Mouse (Mus musculus): ENCODE data around the gene Hist1h4b.

GRCm38 (mm10) chr13:23799405-23799804 lies 42.6 kb downstream of the Hist1h4b start:
- TF ChIP-seq GATA1 (IDR thresholded peaks at IDR 0.05; ENCODE audit: borderline replicate concordance, low read length) (no peak), FLI1 (IDR thresholded peaks at IDR 0.05; ENCODE audit: low read length) (no peak)
